Mouse (Mus musculus) embryo, embryonic 10.5 days (tissue): ENCODE measurements around the gene Espn.

ENCODE experiments used
- DNase-seq: peaks from one replicate; pipeline ENCODE4 v3.0.0-alpha.2; 2015; ENCODE audit warnings: low spot score

Gene Espn

GRCm38 (mm10) chr4:152125161-152126025 lies 26.8 kb downstream of the Espn start:
- DNase-seq = no peak

DNA sequence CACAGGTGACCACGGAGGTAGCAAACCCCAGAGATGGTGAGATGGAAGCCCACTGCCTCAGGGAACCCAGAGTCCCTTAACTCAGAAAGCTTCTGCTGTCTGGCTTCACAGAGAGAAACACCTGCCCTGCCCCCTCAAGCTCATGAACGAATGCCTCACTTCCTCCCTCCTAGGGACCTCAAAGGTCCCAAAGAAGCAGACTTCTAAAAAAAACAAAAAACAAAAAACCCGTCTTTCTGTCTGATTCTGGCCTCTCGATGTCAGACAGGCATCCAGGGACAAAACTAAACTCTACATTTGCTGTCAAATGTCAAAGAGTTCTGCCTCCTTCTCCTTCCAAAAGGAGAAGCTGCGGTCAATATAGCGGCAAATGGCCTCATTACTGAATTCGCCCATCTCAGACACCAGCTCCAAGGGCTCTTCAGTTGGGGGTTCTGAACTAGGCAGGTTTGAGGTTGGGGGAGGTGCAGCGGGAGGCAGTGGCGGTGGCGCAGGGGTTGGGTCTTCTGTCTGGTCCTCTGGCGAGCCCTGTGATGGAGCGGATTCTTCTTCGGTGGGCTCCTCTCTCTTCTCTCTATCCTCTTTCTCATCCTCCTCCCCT lies 27.7 kb downstream of the Espn start:
- no peak for DNase-seq

DNA sequence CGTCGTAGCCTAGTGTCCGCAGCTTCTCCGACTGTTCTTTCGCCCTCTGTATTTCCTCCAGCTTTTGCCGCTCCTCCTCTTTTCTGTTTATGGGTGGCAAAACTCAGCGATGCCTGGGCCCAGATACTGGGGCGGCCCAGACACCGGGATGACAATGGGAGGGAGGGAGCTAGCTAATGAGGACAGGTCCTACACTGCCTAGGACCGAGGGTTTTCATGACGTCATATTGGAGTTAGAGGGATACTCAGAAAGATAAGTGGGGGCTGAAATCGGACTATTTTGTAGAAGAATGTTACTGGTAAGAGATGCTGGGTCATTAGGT lies 31.0 kb downstream of the Espn start:
- no peak for DNase-seq

GRCm38 (mm10) chr4:152120311-152121182 lies 31.6 kb downstream of the Espn start:
- DNase-seq = no peak

DNA sequence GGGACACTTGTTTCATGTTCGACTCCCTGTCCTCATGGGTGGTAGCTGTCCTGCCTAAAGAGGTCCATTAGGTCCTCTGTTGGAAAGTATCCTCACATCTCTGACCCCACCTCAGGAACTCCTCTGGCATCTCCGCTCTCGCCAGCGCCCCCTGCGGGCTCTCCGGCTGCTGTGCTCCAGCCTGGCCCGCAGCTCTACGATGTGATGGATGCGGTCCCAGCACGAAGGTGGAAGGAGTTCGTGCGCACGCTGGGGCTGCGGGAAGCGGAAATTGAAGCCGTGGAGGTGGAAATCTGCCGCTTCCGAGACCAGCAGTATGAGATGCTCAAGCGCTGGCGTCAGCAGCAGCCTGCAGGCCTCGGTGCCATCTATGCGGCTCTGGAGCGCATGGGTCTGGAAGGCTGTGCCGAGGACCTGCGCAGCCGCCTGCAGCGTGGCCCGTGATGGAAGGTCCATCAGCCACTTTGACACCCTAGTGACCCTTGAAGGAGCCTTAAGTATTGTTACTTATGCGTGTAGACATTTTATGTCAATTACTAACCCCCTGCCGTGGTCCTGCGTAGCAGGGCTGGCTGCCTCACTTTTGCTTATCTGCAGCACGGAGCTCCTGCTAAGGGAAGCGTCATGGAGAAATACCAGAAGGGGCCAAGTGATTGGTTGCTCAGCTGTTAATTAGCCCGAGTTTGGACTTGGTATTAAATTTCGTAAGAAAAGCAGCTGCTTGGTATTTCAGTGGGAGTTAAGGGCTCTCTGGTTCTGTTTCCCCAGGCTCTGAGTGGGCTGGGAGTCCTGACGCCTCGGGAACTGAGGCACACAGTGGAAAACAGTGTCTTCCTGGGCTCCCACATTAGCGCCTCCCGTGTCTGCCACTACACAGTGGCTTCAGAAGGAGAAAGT lies 32.5 kb downstream of the Espn start:
- peak; percentile 75 for DNase-seq

DNA sequence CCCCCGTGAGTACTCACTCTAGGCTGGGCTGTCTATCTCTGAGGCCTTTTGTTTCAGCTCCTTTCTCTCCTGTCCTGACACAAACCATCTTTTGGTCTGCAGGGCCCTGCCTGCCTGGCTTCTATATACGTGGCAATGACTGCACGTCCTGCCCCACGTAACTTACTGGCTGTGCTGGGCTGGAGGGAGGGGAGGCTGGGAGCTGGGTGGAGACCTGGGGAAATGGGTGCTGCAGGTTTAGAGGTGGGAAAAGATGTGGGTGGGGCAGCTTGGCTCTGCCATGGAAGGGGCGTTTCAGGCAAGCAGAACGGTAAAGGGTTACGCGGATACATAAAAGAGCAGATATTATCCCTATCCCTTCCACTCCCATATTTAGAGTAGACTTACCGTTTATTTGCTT lies 34.6 kb downstream of the Espn start:
- DNase-seq = no peak

- DNase-seq = no peak
Measured at GRCm38 (mm10) chr4:152115921-152116612, 36.1 kb downstream of the Espn start, which contains the start of gene Tnfrsf25. Gene Tnfrsf25, plus strand, starts transcription at chr4:152115934.

GRCm38 (mm10) chr4:152114080-152114479 lies 38.1 kb downstream of the Espn start:
- no peak for DNase-seq

DNA sequence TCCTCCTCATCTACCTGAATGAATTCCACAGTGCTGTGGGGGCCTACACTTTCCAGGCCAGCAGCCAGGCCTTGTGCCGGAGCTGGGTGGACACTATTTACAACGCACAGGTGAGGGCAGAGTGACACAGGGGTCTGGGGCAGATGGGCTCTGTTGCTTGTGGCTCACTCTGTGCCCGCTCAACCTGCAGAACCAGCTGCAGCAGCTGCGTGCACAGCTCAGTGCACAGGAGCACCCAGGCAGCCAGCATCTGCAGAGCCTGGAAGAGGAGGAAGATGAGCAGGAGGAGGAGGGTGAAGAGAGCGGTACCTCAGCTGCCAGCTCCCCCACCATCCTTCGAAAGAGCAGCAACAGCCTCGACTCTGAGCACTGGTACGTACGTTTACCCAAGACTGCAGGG lies 39.8 kb downstream of the Espn start:
- DNase-seq = no peak

DNA sequence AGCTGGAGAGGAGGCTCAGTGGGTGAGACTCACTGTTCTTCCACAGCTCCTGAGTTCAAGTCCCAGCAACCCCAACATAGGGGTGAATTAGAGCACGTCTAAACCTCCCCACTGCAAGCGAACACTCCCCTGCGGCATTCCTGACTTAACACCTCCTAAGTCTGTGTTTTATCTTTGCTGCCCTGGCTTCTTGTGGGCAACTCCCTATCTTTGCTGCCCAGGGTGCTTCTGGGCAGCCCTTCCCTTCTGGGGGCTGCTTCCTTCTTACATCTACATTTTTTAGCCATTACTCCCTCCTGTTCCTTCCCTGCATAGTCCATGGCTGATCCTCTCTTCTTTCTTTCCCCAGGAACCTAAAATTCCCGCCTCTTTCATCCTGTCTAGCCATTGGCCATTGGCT lies 41.5 kb downstream of the Espn start:
- no peak for DNase-seq

DNA sequence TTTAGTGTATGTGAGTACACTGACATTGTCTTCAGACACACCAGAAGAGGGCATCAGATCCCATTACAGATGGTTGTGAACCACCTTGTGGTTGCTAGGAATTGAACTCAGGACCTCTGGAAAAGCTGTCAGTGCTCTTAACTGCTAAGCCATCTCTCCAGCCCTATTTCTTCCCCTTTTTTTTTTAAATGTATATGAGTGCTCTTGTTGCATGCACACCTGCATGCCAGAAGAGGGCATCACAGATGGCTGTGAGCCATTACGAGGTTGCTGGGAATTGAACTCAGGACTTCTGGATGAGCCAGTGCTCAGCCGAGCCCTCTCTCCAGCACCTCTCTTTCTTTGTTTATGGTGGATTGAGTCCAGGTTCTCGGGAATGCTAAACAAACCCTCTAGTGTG lies 42.7 kb downstream of the Espn start:
- no peak for DNase-seq

- no peak for DNase-seq
Measured at GRCm38 (mm10) chr4:152108673-152109072, 43.5 kb downstream of the Espn start.

GRCm38 (mm10) chr4:152107971-152108509 lies 44.1 kb downstream of the Espn start:
- peak; percentile 94 for DNase-seq

DNA sequence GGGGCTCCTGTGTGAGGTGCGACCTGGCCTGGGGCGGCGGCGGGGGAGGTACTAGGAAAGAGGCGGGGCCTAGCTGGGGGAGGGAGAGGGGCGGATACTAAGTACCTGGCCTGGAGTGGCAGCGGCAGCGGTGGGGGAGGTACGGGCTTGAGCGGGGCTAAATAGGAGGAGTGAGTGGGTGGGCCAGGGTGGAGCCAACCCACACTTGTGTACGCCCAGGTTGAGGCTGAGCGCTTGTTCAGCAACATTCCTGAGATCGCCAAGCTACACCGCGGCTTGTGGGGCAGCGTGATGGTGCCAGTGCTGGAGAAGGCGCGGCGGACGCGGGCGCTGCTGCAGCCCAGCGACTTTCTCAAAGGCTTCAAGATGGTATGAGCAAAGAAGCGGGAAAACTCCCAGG lies 44.7 kb downstream of the Espn start:
- no peak for DNase-seq

- DNase-seq = no peak
Measured at GRCm38 (mm10) chr4:152106746-152107145, 45.4 kb downstream of the Espn start.

DNA sequence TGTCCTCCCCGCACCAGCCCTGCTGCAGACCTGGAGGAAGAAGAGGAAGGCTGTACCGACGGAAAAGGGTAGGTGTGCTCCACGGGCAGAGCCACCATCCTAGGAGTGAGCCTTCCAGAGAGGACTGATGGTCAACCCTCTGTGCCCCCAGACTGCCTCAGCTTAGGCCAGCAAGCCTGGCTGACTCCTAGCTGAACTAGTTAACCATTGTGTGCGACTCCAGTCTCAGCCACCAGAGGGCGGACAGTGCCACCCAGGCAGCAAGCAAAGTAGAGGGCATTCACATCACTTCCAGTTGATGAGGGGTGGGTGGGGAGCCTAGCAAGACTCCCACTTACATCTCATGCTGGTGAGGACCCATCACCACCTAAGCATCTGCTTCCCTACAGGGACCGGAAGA lies 49.1 kb downstream of the Espn start:
- peak; percentile 82 for DNase-seq

- DNase-seq = no peak
Measured at GRCm38 (mm10) chr4:152101921-152102320, 50.2 kb downstream of the Espn start.

- no peak for DNase-seq
Measured at GRCm38 (mm10) chr4:152101081-152101653, 51.0 kb downstream of the Espn start.

GRCm38 (mm10) chr4:152100541-152100940 lies 51.6 kb downstream of the Espn start:
- no peak for DNase-seq
